Mouse (Mus musculus): ENCODE measurements at regions not wholly inside any gene's neighbourhood (a gene's known extent, or its start where the extent isn't known, plus 50 kb on each side); places are given as distances from the start of the nearest gene placed in this dataset.

- Histone ChIP-seq H3K9me3 (ENCODE audit: control insufficient read depth, low read length) (no peaks in the 10 kb centered on the region), H3K4me2 (ENCODE audit: low read length) (no peak overlapping the region), H3K4me3 (replicated peaks; ENCODE audit: low read length) (no peak overlapping the region), H3K9ac (replicated peaks; ENCODE audit: low read depth, low read length) (no peak overlapping the region), H3K4me1 (replicated peaks; ENCODE audit: control insufficient read depth, insufficient read depth, low read length) (no peaks in the 10 kb centered on the region), H3K36me3 (ENCODE audit: control insufficient read depth, insufficient read depth) (no peaks in the 10 kb centered on the region), H3K27ac (ENCODE audit: low read length) (no peak overlapping the region), H3K27me3 (replicated peaks; ENCODE audit: control insufficient read depth, insufficient read depth, low read length) (no peaks in the 10 kb centered on the region)
- 89% methylated on average over 5 of the region's 5 CpGs for WGBS
- ATAC-seq, result no peak
Observed at GRCm38 (mm10) chr4:152997251-152997650, 485.4 kb downstream of the Ajap1 start.

DNA sequence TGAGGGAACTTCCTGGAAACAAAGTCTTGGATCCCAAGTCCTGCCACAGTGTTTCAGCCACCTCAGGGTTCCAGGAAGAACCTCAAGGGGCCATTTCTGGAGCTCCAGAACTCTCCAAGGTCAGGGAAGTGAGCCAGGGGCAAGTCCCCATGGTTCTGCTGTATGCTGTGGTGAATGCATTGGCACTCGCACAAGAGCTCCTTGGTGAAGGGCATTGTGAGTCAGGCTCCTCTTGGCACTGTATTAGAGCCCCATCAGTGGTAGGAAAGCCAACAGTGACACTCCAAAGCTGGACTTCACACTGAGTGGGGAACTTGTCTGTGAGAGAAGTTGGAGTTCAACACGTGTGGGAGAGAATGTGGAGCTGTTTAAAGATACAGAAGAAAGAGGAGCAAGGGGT is 486.0 kb downstream of the Ajap1 start:
- H3K4me1 ChIP-seq (replicated peaks; ENCODE audit: control insufficient read depth, insufficient read depth, low read length), result no peaks in the 10 kb centered on the region
- no peaks in the 10 kb centered on the region for H3K36me3 ChIP-seq (ENCODE audit: control insufficient read depth, insufficient read depth)
- 68% methylated on average over 2 of the region's 2 CpGs for WGBS
- no peak for ATAC-seq
- H3K9me3 ChIP-seq (ENCODE audit: control insufficient read depth, low read length), result no peaks in the 10 kb centered on the region
- no peak overlapping the region for H3K4me2 ChIP-seq (ENCODE audit: low read length)
- no peaks in the 10 kb centered on the region for H3K27me3 ChIP-seq (replicated peaks; ENCODE audit: control insufficient read depth, insufficient read depth, low read length)
- no peak overlapping the region for H3K4me3 ChIP-seq (replicated peaks; ENCODE audit: low read length)
- H3K27ac ChIP-seq (ENCODE audit: low read length), result no peak overlapping the region
- no peak overlapping the region for H3K9ac ChIP-seq (replicated peaks; ENCODE audit: low read depth, low read length)

DNA sequence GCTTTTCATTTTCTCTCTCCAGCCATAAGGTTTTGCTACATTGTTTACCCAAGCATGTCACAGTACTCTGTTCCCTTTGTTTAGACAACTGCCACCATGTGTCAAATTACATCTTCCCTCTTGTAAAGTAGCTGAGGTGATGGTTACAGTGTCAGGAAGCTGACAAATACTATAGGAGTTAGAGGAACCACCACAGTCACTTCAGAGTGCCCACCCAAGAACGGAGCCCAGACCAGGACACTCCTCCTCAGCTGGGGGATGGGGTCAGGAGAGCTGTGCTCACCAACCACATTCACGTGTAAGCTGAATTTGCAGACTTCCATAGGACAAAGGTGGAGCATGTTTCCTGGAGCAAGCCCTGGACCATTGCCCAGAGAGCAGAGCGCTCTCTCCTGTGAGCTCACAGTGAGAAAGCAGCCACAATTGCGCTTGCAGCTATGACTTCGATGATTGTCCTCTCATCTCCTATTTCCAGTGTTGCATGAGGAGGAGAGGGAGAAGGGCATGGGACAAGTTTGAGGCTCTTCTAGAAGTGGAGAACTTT is 487.5 kb downstream of the Ajap1 start:
- no peak overlapping the region for H3K4me3 ChIP-seq (replicated peaks; ENCODE audit: low read length)
- 65% methylated on average over 5 of the region's 5 CpGs for WGBS
- ATAC-seq, result no peak

DNA sequence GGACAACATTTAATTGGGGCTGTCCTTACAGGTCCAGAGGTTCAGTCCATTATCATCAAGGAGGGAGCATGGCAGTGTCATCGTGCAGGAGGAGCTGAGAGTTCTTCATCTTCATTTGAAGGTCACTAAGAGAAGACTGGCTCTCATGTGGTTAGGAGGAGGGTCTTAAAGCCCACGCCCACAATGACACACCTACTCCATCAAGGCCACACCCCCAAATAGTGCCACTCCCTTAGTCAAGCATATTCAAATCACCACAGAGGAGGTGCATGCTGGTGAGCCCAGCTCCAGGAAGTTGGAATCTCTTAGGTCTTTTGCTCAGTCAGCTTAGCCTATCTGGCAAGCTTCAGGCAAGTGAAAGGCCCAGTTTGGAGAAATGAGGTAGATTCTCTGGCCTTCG is 488.4 kb downstream of the Ajap1 start:
- no peak for ATAC-seq
- no peak overlapping the region for H3K4me2 ChIP-seq (ENCODE audit: low read length)
- 70% methylated on average over 3 of the region's 3 CpGs for WGBS
- H3K27ac ChIP-seq (ENCODE audit: low read length), result no peak overlapping the region
- no peak overlapping the region for H3K4me3 ChIP-seq (replicated peaks; ENCODE audit: low read length)
- H3K27me3 ChIP-seq (replicated peaks; ENCODE audit: control insufficient read depth, insufficient read depth, low read length), result no peaks in the 10 kb centered on the region
- no peaks in the 10 kb centered on the region for H3K9me3 ChIP-seq (ENCODE audit: control insufficient read depth, low read length)
- no peaks in the 10 kb centered on the region for H3K36me3 ChIP-seq (ENCODE audit: control insufficient read depth, insufficient read depth)
- H3K9ac ChIP-seq (replicated peaks; ENCODE audit: low read depth, low read length), result no peak overlapping the region
- H3K4me1 ChIP-seq (replicated peaks; ENCODE audit: control insufficient read depth, insufficient read depth, low read length), result no peaks in the 10 kb centered on the region

More for the DNA sequence above, 487.5 kb downstream of the Ajap1 start:
- Histone ChIP-seq H3K4me1 (replicated peaks; ENCODE audit: control insufficient read depth, insufficient read depth, low read length) (no peaks in the 10 kb centered on the region), H3K27ac (ENCODE audit: low read length) (no peak overlapping the region), H3K4me2 (ENCODE audit: low read length) (no peak overlapping the region), H3K9ac (replicated peaks; ENCODE audit: low read depth, low read length) (no peak overlapping the region), H3K9me3 (ENCODE audit: control insufficient read depth, low read length) (no peaks in the 10 kb centered on the region), H3K36me3 (ENCODE audit: control insufficient read depth, insufficient read depth) (no peaks in the 10 kb centered on the region), H3K27me3 (replicated peaks; ENCODE audit: control insufficient read depth, insufficient read depth, low read length) (no peaks in the 10 kb centered on the region)

GRCm38 (mm10) chr4:152990266-152990665 is 492.3 kb downstream of the Ajap1 start:
- no peaks in the 10 kb centered on the region for H3K36me3 ChIP-seq (ENCODE audit: control insufficient read depth, insufficient read depth)
- peak; percentile 59; the same call in 1 of the 2 replicates for ATAC-seq
- H3K27me3 ChIP-seq (replicated peaks; ENCODE audit: control insufficient read depth, insufficient read depth, low read length), result no peaks in the 10 kb centered on the region
- no peaks in the 10 kb centered on the region for H3K9me3 ChIP-seq (ENCODE audit: control insufficient read depth, low read length)
- H3K9ac ChIP-seq (replicated peaks; ENCODE audit: low read depth, low read length), result no peak overlapping the region
- no peak overlapping the region for H3K4me3 ChIP-seq (replicated peaks; ENCODE audit: low read length)
- 58% methylated on average over 5 of the region's 5 CpGs for WGBS
- no peak overlapping the region for H3K4me2 ChIP-seq (ENCODE audit: low read length)
- H3K4me1 ChIP-seq (replicated peaks; ENCODE audit: control insufficient read depth, insufficient read depth, low read length), result no peaks in the 10 kb centered on the region
- no peak overlapping the region for H3K27ac ChIP-seq (ENCODE audit: low read length)

- 85% methylated on average over 4 of the region's 4 CpGs for WGBS
- Histone ChIP-seq H3K27ac (ENCODE audit: low read length) (no peak overlapping the region), H3K4me3 (replicated peaks; ENCODE audit: low read length) (no peak overlapping the region), H3K36me3 (ENCODE audit: control insufficient read depth, insufficient read depth) (no peaks in the 10 kb centered on the region), H3K9ac (replicated peaks; ENCODE audit: low read depth, low read length) (no peak overlapping the region), H3K4me1 (replicated peaks; ENCODE audit: control insufficient read depth, insufficient read depth, low read length) (no peaks in the 10 kb centered on the region), H3K9me3 (ENCODE audit: control insufficient read depth, low read length) (no peaks in the 10 kb centered on the region), H3K4me2 (ENCODE audit: low read length) (no peak overlapping the region), H3K27me3 (replicated peaks; ENCODE audit: control insufficient read depth, insufficient read depth, low read length) (no peaks in the 10 kb centered on the region)
- ATAC-seq, result no peak
Observed at GRCm38 (mm10) chr4:152987726-152988125, 494.9 kb downstream of the Ajap1 start.

DNA sequence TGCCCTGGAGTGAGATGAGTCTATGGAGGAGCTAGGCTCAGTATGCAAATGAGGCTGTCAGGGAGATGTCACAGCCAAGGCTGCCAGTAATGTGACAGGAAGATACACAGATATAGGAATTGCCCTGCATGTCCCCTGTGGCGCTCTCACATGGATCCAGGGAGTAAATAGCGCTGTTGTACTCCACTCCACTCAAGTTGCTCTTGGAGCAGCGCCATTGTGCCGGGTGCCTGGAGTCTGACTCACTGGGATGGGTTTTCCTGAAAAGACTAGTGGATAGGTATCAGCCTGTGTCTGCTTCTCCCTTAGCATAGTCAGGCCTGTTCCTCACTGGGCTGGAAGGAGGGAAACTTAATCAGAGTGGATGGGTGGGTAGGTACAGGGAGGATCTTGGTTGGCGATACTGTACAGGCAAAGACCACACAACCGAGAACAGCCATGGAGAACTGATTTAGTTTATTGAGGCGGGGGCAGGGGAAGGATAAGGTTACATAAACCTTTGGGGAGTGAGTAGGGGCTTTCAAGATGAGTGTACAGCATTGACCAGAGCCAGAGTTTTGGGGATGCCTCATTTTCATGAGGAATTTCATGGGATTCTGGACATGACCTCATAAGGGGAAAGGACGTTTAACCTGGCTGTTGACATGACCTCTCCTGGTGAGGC is 497.5 kb upstream of the Kcnab2 start:
- H3K4me3 ChIP-seq (replicated peaks; ENCODE audit: low read length), result no peak overlapping the region
- no peaks in the 10 kb centered on the region for H3K4me1 ChIP-seq (replicated peaks; ENCODE audit: control insufficient read depth, insufficient read depth, low read length)
- H3K4me2 ChIP-seq (ENCODE audit: low read length), result no peak overlapping the region
- no peak for ATAC-seq
- no peak overlapping the region for H3K27ac ChIP-seq (ENCODE audit: low read length)
- H3K36me3 ChIP-seq (ENCODE audit: control insufficient read depth, insufficient read depth), result no peaks in the 10 kb centered on the region
- H3K9me3 ChIP-seq (ENCODE audit: control insufficient read depth, low read length), result no peaks in the 10 kb centered on the region
- 84% methylated on average over 8 of the region's 8 CpGs for WGBS
- H3K9ac ChIP-seq (replicated peaks; ENCODE audit: low read depth, low read length), result no peak overlapping the region
- no peaks in the 10 kb centered on the region for H3K27me3 ChIP-seq (replicated peaks; ENCODE audit: control insufficient read depth, insufficient read depth, low read length)

GRCm38 (mm10) chr4:152963001-152963400 is 485.3 kb upstream of the Kcnab2 start:
- WGBS, result 85% methylated on average over 6 of the region's 6 CpGs
- Histone ChIP-seq H3K9me3 (ENCODE audit: control insufficient read depth, low read length) (no peaks in the 10 kb centered on the region), H3K27me3 (replicated peaks; ENCODE audit: control insufficient read depth, insufficient read depth, low read length) (no peaks in the 10 kb centered on the region), H3K27ac (ENCODE audit: low read length) (no peak overlapping the region), H3K4me1 (replicated peaks; ENCODE audit: control insufficient read depth, insufficient read depth, low read length) (no peaks in the 10 kb centered on the region), H3K4me3 (replicated peaks; ENCODE audit: low read length) (no peak overlapping the region), H3K9ac (replicated peaks; ENCODE audit: low read depth, low read length) (no peak overlapping the region), H3K4me2 (ENCODE audit: low read length) (no peak overlapping the region), H3K36me3 (ENCODE audit: control insufficient read depth, insufficient read depth) (no peaks in the 10 kb centered on the region)
- no peak for ATAC-seq

DNA sequence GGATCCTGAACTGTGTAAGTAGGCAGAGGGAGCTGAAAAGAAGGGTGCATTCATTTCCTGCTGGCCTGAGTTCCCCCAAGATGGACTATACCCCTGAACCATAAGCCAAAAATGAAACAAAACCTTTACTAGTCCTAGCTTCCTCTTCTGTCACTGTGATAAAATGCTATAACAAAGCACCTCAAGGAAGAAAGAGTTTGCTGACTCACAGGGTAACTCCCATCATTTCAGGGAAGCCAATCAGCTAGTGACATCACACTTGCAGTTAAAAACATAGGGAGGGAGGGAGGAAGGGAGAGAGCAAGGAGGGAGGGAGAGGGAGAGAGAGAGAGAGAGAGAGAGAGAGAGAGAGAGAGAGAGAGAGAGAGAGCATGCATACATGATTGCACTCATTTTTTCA is 484.5 kb upstream of the Kcnab2 start:
- no peak for ATAC-seq
- no peak overlapping the region for H3K4me3 ChIP-seq (replicated peaks; ENCODE audit: low read length)

DNA sequence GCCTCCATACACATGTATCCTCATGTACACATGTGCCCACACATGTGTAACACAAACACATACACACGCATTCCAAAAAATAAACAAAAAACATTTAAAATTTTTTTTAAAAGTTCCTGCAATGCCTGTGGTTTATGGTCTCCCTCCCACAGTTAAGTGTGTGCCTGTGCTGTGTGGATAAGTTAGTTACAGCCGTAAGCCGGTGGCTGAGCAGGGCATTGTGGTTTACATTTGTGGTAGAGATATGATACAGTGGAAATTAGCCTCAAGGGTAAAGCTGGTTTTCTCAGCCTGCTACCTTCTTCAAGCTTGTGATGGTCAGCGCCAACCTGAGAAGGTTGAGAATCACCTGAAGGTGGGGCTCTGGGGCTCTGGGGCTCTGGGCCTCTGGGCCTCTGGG is 484.0 kb upstream of the Kcnab2 start:
- H3K4me1 ChIP-seq (replicated peaks; ENCODE audit: control insufficient read depth, insufficient read depth, low read length), result no peaks in the 10 kb centered on the region
- H3K27ac ChIP-seq (ENCODE audit: low read length), result no peak overlapping the region
- no peak overlapping the region for H3K9ac ChIP-seq (replicated peaks; ENCODE audit: low read depth, low read length)
- no peak for ATAC-seq
- 92% methylated on average over 4 of the region's 4 CpGs for WGBS
- no peak overlapping the region for H3K4me2 ChIP-seq (ENCODE audit: low read length)
- H3K9me3 ChIP-seq (ENCODE audit: control insufficient read depth, low read length), result no peaks in the 10 kb centered on the region
- no peaks in the 10 kb centered on the region for H3K36me3 ChIP-seq (ENCODE audit: control insufficient read depth, insufficient read depth)
- no peak overlapping the region for H3K4me3 ChIP-seq (replicated peaks; ENCODE audit: low read length)
- H3K27me3 ChIP-seq (replicated peaks; ENCODE audit: control insufficient read depth, insufficient read depth, low read length), result no peaks in the 10 kb centered on the region

More for the DNA sequence above, 484.5 kb upstream of the Kcnab2 start:
- no peaks in the 10 kb centered on the region for H3K27me3 ChIP-seq (replicated peaks; ENCODE audit: control insufficient read depth, insufficient read depth, low read length)
- no peak overlapping the region for H3K9ac ChIP-seq (replicated peaks; ENCODE audit: low read depth, low read length)
- H3K9me3 ChIP-seq (ENCODE audit: control insufficient read depth, low read length), result no peaks in the 10 kb centered on the region
- no peaks in the 10 kb centered on the region for H3K4me1 ChIP-seq (replicated peaks; ENCODE audit: control insufficient read depth, insufficient read depth, low read length)
- H3K4me2 ChIP-seq (ENCODE audit: low read length), result no peak overlapping the region
- H3K36me3 ChIP-seq (ENCODE audit: control insufficient read depth, insufficient read depth), result no peaks in the 10 kb centered on the region
- H3K27ac ChIP-seq (ENCODE audit: low read length), result no peak overlapping the region

Measured in forebrain, embryonic 16.5 days (tissue).